Comparison of ENCODE assay signal across 9 mouse cellular contexts in the genomic region with DNA sequence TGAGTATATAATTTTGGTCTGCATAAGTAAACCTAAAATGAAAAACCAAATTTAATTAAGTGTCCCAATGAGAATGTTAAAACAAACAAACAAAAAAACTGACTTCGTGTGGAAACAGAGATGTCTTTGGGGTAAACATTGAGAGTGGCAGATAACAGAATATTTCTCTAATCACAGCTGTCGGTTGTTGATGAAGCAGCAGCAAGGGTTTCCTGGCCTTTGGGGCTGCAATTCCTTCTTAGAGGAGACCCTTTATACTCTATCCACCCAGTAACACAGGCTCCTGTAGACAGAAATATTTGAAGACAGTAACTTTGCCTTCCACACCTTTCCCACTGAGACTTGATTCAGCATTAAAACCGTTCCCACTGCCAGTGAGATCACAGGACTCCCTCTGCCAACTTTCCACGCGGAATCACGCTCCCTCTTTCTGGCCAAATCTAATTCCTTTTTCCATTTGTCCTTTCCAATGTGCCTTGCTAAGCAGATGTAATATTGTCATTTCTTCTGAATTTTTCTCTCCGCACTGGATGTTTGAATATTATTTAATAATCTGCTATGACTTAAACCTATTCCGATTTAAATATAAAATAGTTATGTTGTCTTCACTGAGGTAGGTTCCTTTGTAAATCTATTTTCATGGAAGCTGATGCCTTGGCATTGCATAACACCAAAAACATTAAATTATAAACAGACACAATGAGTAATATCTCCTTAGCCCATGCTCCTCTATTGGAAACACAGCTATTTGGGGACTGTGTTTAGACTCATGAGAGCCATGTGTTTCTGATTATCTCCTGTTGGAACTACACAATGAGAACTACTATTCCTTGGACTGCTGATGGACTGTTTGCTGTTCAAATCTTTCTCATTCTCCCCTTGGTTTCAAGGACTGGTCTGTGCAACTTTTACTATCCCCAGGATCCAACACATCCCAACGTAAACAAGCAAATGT. TPM values are rescaled to one million over a fixed set of nuclear protein-coding genes. Genes with fewer than 3 reads are reported as not detected.
DNase-seq lines count a peak whose midpoint lies in the region; ATAC-seq and TF ChIP-seq lines count a peak whose summit lies in the region.
"Had no signal": no experiment of that assay in that cellular context is flagged by ENCODE, and none has a peak within 500 bp of the region (broad histone marks: within the 10 kb centered on the region; RNA-seq: fewer than 3 reads in every experiment).

No protein-coding gene starts in this region.

- ATAC-seq in stomach, embryonic 16.5 days (ENCODE audit: insufficient read depth, low FRiP score) = no peak

- DNase-seq in gastrocnemius, adult 2 months = peak; percentile 67
- no peak for DNase-seq in gastrocnemius, postnatal 10 days
- peak; percentile 12 for DNase-seq in lung, postnatal 36 days
- no peak for DNase-seq in lung, postnatal 10 days
- peak; percentile 38 to 53 for DNase-seq in heart, postnatal 36 days
- no peak for DNase-seq in left cerebral cortex, postnatal 10 days (ENCODE audit: extremely low spot score in 1 of 2, low spot score in 2 of 2)
- DNase-seq in frontal cortex, postnatal 36 days (ENCODE audit: low spot score in 2 of 2) = no peak

- H3K36me3 ChIP-seq in stomach, embryonic 16.5 days (ENCODE audit: control insufficient read depth, insufficient read depth, low read length) = no peaks in the 10 kb centered on the region
- H3K36me3 ChIP-seq: liver, embryonic 15.5 days had no signal

- no peaks in the 10 kb centered on the region for H3K27me3 ChIP-seq in stomach, embryonic 16.5 days (ENCODE audit: control insufficient read depth, insufficient read depth, low read length)

- peak overlapping the region; percentile 91 for H3K4me3 ChIP-seq in gastrocnemius, adult 2 months
- peak overlapping the region; percentile 22 for H3K4me3 ChIP-seq in stomach, embryonic 16.5 days (replicated peaks; ENCODE audit: low read length)
- H3K4me3 ChIP-seq: liver, embryonic 15.5 days had no signal

- intact Hi-C loops in gastrocnemius, adult 2 months (cut with DNase I) = no loop called here
- intact Hi-C loops in heart, postnatal 36 days (cut with DNase I) = no loop called here
- intact Hi-C loops in left cerebral cortex, postnatal 10 days (cut with DNase I) = no loop called here

- peak overlapping the region; percentile 96 for H3K27ac ChIP-seq in gastrocnemius, adult 2 months
- peak overlapping the region; percentile 75 for H3K27ac ChIP-seq in stomach, embryonic 16.5 days (ENCODE audit: low read length)
- H3K27ac ChIP-seq: liver, embryonic 15.5 days had no signal

- H3K9me3 ChIP-seq in stomach, embryonic 16.5 days (replicated peaks; ENCODE audit: control insufficient read depth, low read length) = no peaks in the 10 kb centered on the region
- H3K9me3 ChIP-seq: liver, embryonic 15.5 days had no signal

- H3K4me1 ChIP-seq in stomach, embryonic 16.5 days (ENCODE audit: control insufficient read depth, insufficient read depth, low read length) = no peaks in the 10 kb centered on the region
- H3K4me1 ChIP-seq: liver, embryonic 15.5 days had no signal

- peak overlapping the region; percentile 43 for H3K4me2 ChIP-seq in stomach, embryonic 16.5 days (ENCODE audit: low read depth, low read length)
- H3K4me2 ChIP-seq: liver, embryonic 15.5 days had no signal

- TF ChIP-seq CTCF in gastrocnemius, adult 2 months (IDR thresholded peaks at IDR 0.05) = no peak

- H3K9ac ChIP-seq in stomach, embryonic 16.5 days (ENCODE audit: low read length) = peak overlapping the region; percentile 41
- H3K9ac ChIP-seq: liver, embryonic 15.5 days had no signal

- 52% methylated on average over 9 of the region's 9 CpGs for WGBS in stomach, embryonic 16.5 days

RNA-seq across cellular contexts. Expression of a gene that starts 4.7 kb away (rescaled TPM):
- 10 to 100 TPM; 22.4 to 24.5 TPM for total RNA-seq in gastrocnemius, adult 2 months (2021)
- total RNA-seq in gastrocnemius, postnatal 10 days (2021) = 10 to 100 TPM; 15.9 to 27.6 TPM
- 10 to 100 TPM; 22.1 to 22.2 TPM for total RNA-seq in heart, postnatal 36 days (2021)
- polyA plus RNA-seq in stomach, embryonic 16.5 days (2015; fragmentation: Nextera tagmentation; extraction: Ambion mirVana) = 26.6 and 27.3 TPM in 2 replicates
- total RNA-seq in left cerebral cortex, postnatal 10 days (2021) = 1 to 10 TPM; 1.9 to 2.0 TPM

RNA-seq across cellular contexts. Expression of a gene that starts 41.1 kb away (rescaled TPM):
- total RNA-seq in gastrocnemius, adult 2 months (2021) = 1 to 10 TPM; 9.1 to 9.8 TPM
- 10 to 100 TPM; 10.5 to 11.9 TPM for total RNA-seq in gastrocnemius, postnatal 10 days (2021)
- 10 to 100 TPM; 14.1 to 14.4 TPM for total RNA-seq in heart, postnatal 36 days (2021)
- 37.5 and 43.4 TPM in 2 replicates for polyA plus RNA-seq in stomach, embryonic 16.5 days (2015; fragmentation: Nextera tagmentation; extraction: Ambion mirVana)
- total RNA-seq in left cerebral cortex, postnatal 10 days (2021) = 10 to 100 TPM; 21.6 to 23.2 TPM

Comparison
In these comparisons a context has a peak if more than half of its experiments do, and no peak if none do; other contexts are left out.
1. DNase-seq: peak in gastrocnemius, adult 2 months (single experiment), lung, postnatal 36 days (single experiment) and heart, postnatal 36 days (2 of 2); none in gastrocnemius, postnatal 10 days (single experiment), lung, postnatal 10 days (single experiment), left cerebral cortex, postnatal 10 days (0 of 2) and frontal cortex, postnatal 36 days (0 of 2).
2. RNA of a gene that starts 4.7 kb away (total RNA-seq): 15.9 to 27.6 TPM in gastrocnemius, postnatal 10 days, 22.4 to 24.5 TPM in gastrocnemius, adult 2 months and 22.1 to 22.2 TPM in heart, postnatal 36 days; 1.9 to 2.0 TPM in left cerebral cortex, postnatal 10 days; every median in the first group is over 4 times any median in the second.